Mouse (Mus musculus) embryonic stem cell, embryonic (primary cell): ENCODE measurements at regions not wholly inside any gene's neighbourhood (a gene's known extent, or its start where the extent isn't known, plus 50 kb on each side); places are given as distances from the start of the nearest gene placed in this dataset.

ENCODE experiments used
- CTCF ChIA-PET, 4 experiments: fragments of 300-600 bp in 2 of 4; fragments of 350-600 bp in 2 of 4; sonication (Branson Sonifier 250); formaldehyde crosslinking; loops; one replicate each; lab custom pipeline; 2022; ENCODE audit warnings: inconsistent platforms in 2 of 4; lab: Charles Lee
- POLR2A ChIA-PET, 4 experiments: fragments of 300-600 bp in 2 of 4; fragments of 350-600 bp in 2 of 4; sonication (Branson Sonifier 250); formaldehyde crosslinking; loops; one replicate each; lab custom pipeline; 2022; ENCODE audit warnings: antibody characterized with exemption in 4 of 4, inconsistent platforms in 1 of 4; lab: Charles Lee

DNA sequence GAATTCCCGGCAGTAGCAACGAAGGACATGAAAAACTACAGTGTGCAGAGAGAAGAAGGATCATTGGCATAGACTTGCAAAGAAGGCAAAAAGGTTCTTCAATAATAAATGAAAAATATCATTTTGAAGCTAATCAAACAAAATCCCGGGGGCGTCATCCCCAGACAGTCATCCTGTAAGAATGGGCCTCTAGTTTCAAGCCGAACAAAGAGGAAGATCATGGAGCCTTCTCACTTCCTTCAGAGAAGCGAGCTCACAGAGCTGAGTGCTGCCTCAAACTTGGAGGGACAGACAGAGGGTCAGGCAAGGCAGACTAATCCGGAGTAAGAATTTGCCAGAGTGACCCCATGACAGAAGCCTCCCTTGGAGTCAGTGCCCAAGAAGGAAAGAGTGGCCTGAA is 163.0 kb downstream of the Kit start:
- CTCF ChIA-PET = interaction anchor here in 1 of 4 experiments (0.9 kb wide), 1 partner anchor 170 kb away, joined by 7 read pairs; no protein-coding TSS in a partner anchor
- POLR2A ChIA-PET = interaction anchor here in 1 of 4 experiments (1.1 kb wide), 1 partner anchor 127 kb away, joined by 3 read pairs; no protein-coding TSS in a partner anchor

DNA sequence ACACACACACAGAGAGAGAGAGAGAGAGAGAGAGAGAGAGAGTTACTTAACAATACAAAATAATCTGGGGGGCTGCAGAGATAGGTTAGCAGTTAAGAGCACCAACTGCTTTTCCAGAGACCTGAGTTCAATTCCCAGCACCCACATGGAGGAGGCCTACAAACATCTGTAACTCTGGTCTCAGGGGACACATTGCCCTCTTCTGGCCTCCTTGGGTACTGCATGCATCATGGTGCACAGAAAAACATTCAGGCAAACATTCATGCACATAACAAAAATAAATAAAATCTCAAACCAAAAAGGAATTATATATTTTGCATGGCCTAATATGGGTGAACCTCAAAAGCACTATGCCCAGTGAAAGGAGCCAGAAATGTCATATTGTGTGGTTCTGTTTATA is 161.6 kb downstream of the Kit start:
- ChIA-PET POLR2A (no interaction called here), CTCF (no interaction called here)

DNA sequence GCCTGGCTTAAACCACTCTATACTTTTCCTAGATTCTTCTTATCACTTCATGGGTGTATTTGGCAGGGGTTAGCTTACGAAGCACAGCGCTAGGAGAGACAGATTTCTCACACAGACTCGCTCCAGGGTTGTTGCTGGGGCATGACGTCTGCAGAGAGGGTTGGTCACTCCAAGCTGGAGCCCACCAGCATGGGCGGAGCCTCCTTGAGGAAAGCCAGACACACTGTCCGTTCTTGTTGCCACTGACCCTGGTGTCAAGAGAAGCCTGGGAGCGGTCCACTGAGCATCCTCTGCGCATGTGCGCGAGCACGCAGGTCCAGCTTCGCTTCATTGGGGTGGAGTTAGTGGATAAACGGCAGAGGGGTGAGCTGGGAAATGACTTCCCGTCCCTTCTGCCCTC is 159.8 kb downstream of the Kit start:
- POLR2A ChIA-PET = interaction anchor here in 3 of 4 experiments (0.7 to 1.4 kb wide), 3 partner anchors 72 to 160 kb away, joined by 3 read pairs; partner anchors contain the start of gene Kit (in 1 of the 3)
- CTCF ChIA-PET = interaction anchor here in 2 of 4 experiments (0.5 to 1.0 kb wide), 3 partner anchors 18 to 868 kb away, joined by 5 to 6 read pairs (median 6); no protein-coding TSS in a partner anchor

DNA sequence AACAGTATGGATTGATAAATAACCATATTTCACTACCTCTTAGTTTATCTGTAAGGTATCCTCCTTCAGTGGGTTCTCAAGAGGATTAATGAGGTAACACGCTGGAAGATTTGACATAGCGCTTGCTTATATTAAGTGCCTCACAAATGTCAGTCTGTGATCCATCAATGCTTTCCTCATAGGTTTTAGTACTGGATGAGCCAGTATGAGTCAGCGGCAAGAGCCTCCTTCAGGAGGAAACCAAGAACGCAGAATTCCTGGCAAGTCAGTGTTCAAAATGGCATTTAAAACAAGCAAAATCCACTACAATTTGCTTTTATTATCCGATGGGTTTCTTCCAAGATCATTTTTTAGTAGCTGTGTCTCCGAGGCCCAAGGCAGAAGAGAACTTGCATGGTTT is 159.3 kb downstream of the Kit start:
- CTCF ChIA-PET = interaction anchor here in 1 of 4 experiments (1.0 kb wide), 1 partner anchor 137 kb away, joined by 5 read pairs; no protein-coding TSS in a partner anchor
- POLR2A ChIA-PET = interaction anchor here in 2 of 4 experiments (0.6 to 0.7 kb wide), 2 partner anchors 123 to 157 kb away, joined by 3 read pairs; no protein-coding TSS in a partner anchor

DNA sequence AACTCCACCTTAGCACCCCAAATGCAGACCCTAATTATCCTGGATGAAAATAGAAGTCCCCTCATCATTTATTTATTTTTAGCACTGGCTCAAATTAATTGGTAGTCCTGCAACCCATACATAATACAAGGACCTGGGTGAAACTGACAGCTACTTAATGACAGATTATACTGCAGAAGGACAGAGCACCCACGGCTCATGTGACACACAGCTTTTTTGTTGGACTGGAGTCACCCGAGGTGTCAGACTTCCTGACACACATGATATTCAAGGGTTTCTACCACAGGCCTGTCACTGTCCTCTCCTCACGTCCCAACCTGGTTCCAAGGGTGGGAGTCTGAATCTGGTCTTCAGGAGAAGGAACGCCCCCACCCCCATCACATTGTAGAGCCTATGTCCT is 156.5 kb downstream of the Kit start:
- CTCF ChIA-PET = no interaction called here
- POLR2A ChIA-PET = no interaction called here

DNA sequence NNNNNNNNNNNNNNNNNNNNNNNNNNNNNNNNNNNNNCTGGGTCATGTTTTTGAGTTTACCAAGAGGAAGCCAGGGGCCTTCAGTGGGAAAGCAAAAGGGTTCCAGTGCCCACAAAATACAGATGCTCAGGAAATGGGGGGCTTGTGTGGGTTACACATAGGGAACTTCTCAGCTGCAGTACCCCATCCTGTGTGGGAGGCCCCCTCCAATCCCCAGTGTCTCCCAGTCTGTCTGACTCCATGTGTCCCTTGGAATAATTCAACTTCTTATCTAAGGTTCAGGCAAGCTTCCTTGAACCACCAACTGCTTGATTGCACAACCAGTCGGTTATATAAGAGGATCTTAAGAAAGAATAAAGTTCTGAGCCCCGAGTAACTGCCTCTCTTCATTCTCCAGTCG is 156.0 kb downstream of the Kit start:
- ChIA-PET POLR2A (no interaction called here), CTCF (no interaction called here)

DNA sequence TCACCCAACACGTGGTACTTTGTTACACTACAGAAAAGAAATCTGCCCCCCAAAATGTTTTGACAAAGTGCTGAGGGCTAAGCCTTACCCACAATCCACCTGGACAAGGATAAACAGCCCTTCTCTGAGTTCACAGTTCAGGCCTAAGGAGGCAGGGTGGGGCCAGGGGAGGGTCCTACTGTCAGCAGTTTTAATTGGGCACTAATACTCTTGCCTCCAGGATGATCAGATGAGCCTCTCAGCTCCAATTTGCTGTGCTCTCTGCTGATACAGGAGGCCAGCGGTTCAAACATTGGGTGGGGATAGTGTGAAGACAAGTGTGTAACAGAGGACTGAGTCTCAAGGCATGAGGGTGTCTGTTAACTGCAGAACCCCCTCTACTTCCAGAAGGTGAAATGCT is 146.6 kb downstream of the Kit start:
- ChIA-PET POLR2A (interaction anchor here in 1 of 4 experiments (0.6 kb wide), 1 partner anchor 74 kb away, joined by 3 read pairs; no protein-coding TSS in a partner anchor), CTCF (no interaction called here)

DNA sequence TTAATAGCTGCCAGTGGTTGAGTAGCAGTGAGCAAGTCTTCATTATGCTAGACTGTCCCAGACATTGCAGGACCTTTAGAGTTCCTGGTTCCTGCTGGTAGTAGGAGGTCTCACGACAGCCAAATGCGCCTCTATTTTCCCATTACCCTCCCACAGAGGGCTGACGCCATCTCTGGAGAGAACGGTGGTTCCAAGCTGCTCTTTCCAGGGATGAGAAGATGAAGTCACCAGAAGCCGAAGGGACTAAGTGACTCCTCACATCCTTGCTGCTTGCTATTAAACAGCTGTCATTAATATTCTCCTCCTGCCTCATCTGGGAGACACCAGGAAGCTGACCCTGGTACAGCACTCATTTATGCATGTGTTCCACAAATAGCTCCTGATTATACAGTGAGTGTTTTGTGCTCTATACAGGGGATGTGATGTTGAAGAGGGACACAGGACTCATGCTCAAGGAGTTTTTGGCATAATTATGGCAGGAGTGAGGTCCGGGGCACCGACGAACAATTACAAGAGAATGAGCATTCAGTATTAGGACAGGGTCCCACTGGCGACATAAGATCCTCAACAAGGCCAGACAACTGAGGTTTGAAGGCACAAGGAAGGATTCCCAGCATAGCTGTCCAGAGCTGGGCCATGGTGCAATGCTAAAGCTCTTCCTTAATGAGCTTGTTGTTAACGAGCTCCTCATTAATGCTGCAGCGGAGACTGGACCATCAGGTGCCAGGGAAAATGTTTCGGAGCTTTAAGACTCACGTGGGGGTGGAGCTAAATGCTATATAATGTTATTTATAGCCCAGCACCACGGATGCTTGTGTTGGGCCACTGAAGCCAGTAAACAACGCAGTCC is 145.6 kb downstream of the Kit start:
- CTCF ChIA-PET = no interaction called here

DNA sequence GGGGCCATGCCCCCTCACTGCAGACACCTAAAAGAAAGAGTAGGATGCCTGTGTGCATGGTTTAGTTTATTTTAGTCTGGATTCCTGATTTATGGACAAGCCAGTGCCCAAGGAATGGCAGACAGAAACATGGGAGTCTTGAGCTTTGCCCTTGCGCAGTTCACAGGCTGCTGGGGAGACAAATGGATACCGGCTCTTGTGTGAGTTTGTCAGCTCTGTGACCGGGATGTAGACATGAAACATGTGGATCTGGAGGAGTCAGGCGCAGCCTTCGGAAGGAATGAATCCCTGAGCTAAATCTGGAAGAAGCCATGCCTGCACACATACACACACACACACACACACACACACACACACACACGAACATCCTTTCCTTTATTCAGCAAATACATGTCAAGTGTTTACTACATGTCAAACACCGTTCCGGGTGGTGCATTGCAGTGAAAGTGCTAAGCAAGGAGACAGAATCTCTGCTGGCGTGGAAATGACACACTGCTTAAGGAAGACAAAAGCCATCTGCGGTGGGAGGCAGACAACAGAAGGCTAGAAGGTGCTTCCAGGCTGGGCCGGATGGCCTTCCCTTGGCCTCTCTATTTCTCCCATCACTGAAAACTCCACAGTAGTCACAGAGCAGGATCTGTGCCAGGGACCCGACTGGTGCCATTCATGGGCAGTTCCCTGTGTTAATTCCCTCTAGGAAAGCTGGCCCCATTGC is 144.0 kb downstream of the Kit start:
- POLR2A ChIA-PET = no interaction called here
- CTCF ChIA-PET = no interaction called here

More for the DNA sequence above, 145.6 kb downstream of the Kit start:
- POLR2A ChIA-PET = interaction anchor here in 2 of 4 experiments (0.6 to 1.1 kb wide), 2 partner anchors 305 to 449 kb away, joined by 3 read pairs; no protein-coding TSS in a partner anchor
